Mouse (Mus musculus) neural tube, embryonic 13.5 days (tissue): ENCODE measurements around the gene Aqp1. TPM values are rescaled to one million over a fixed set of nuclear protein-coding genes. Genes with fewer than 3 reads are reported as not detected.

Experiments
- ATAC-seq: fragments of 200-750 bp; cut with Nextera tagmentation; 2 replicates; pipeline ENCODE4 v1.8.0; 2017; ENCODE audit warnings: low read depth, mild to moderate bottlenecking, moderate TSS enrichment, moderate library complexity
- H3K27ac ChIP-seq: fragments of 300-500 bp; sonication (generic); replicated peaks from 2 replicates; pipeline ENCODE4 v1.5.1; 2015; ENCODE audit warnings: moderate library complexity, mild to moderate bottlenecking, inconsistent platforms
- H3K27me3 ChIP-seq: fragments of 300-500 bp; sonication (generic); 2 replicates; pipeline ENCODE4 v1.6.1; 2015; ENCODE audit warnings: mild to moderate bottlenecking, inconsistent platforms
- H3K36me3 ChIP-seq: fragments of 300-500 bp; sonication (generic); 2 replicates; pipeline ENCODE4 v1.6.1; 2015; ENCODE audit warnings: mild to moderate bottlenecking, inconsistent platforms
- H3K4me1 ChIP-seq: fragments of 300-500 bp; sonication (generic); replicated peaks from 2 replicates; pipeline ENCODE4 v1.6.1; 2015; ENCODE audit warnings: inconsistent platforms
- H3K4me2 ChIP-seq: fragments of 300-500 bp; sonication (generic); 2 replicates; pipeline ENCODE4 v1.6.1; 2015; ENCODE audit warnings: inconsistent platforms, mild to moderate bottlenecking, moderate library complexity
- H3K4me3 ChIP-seq: fragments of 300-500 bp; sonication (generic); 2 replicates; pipeline ENCODE4 v1.5.1; 2015; ENCODE audit warnings: mild to moderate bottlenecking, inconsistent platforms
- H3K9ac ChIP-seq: fragments of 300-500 bp; sonication (generic); 2 replicates; pipeline ENCODE4 v1.6.1; 2015; ENCODE audit warnings: moderate library complexity, mild to moderate bottlenecking, inconsistent platforms
- H3K9me3 ChIP-seq: fragments of 300-500 bp; sonication (generic); 2 replicates; pipeline ENCODE4 v1.6.1; 2016; ENCODE audit warnings: inconsistent platforms
- WGBS: fragments of 180-500 bp; shearing (Covaris S2); methylation state at CpG from one replicate; pipeline ENCODE4 v1.1.7; 2015; 5-methylcytosine and 5-hydroxymethylcytosine counted together
- polyA plus RNA-seq: library from polyadenylated mRNA; unstranded; fragments of >200 nt; fragmentation: Nextera tagmentation; extraction: Ambion mirVana; gene quantifications from 2 replicates; pipeline ENCODE4 v1.2.1, GENCODE M21; 2015

Aqp1 gene
- 4.7 and 5.5 TPM in 2 replicates for polyA plus RNA-seq

GRCm38 (mm10) chr6:55335989-55336514 is at the start of gene Aqp1:
Gene Aqp1, plus strand, starts transcription at chr6:55336432.
- no peaks in the 10 kb centered on the region for H3K36me3 ChIP-seq
- no peak within 1 kb of the TSS for H3K4me3 ChIP-seq
- H3K27ac ChIP-seq = no peak within 1 kb of the TSS
- peak within 1 kb of the TSS; percentile 1; the same call in 1 of the 2 replicates for H3K4me2 ChIP-seq
- 27% methylated on average over 12 of the region's 12 CpGs for WGBS
- H3K27me3 ChIP-seq = no peaks in the 10 kb centered on the region
- no peaks in the 10 kb centered on the region for H3K9me3 ChIP-seq
- peaks cover 33% of the 10 kb centered on the region for H3K4me1 ChIP-seq
- H3K9ac ChIP-seq = no peak within 1 kb of the TSS
- ATAC-seq = peak; percentile 64

GRCm38 (mm10) chr6:55288007-55288602 is 48.1 kb upstream of the Aqp1 start:
- H3K27ac ChIP-seq = no peak overlapping the region
- H3K27me3 ChIP-seq = no peaks in the 10 kb centered on the region
- no peak overlapping the region for H3K4me2 ChIP-seq
- WGBS = 79% methylated on average over 5 of the region's 5 CpGs
- no peak overlapping the region for H3K4me3 ChIP-seq
- H3K9me3 ChIP-seq = 0 out of 2 replicates have a peak, but pooled peaks cover 3% of the 10 kb centered on the region
- ATAC-seq = no peak
- H3K9ac ChIP-seq = no peak overlapping the region
- peaks cover 4% of the 10 kb centered on the region; the same call in 1 of the 2 replicates for H3K36me3 ChIP-seq
- H3K4me1 ChIP-seq = no peaks in the 10 kb centered on the region

GRCm38 (mm10) chr6:55294549-55295131 is 41.6 kb upstream of the Aqp1 start:
- Histone ChIP-seq H3K27ac (no peak overlapping the region), H3K4me3 (no peak overlapping the region), H3K9ac (no peak overlapping the region), H3K4me1 (peaks cover 8% of the 10 kb centered on the region), H3K9me3 (no peaks in the 10 kb centered on the region), H3K27me3 (no peaks in the 10 kb centered on the region), H3K4me2 (no peak overlapping the region), H3K36me3 (peaks cover 11% of the 10 kb centered on the region)
- 37% methylated on average over 19 of the region's 19 CpGs for WGBS
- peak; percentile 32 for ATAC-seq

GRCm38 (mm10) chr6:55295325-55295724 is 40.9 kb upstream of the Aqp1 start:
- H3K27ac ChIP-seq = no peak overlapping the region
- peaks cover 11% of the 10 kb centered on the region for H3K36me3 ChIP-seq
- no peak overlapping the region for H3K4me3 ChIP-seq
- no peak for ATAC-seq
- H3K4me2 ChIP-seq = no peak overlapping the region
- no peaks in the 10 kb centered on the region for H3K9me3 ChIP-seq
- WGBS = 83% methylated on average over 1 of the region's 1 CpGs
- H3K27me3 ChIP-seq = no peaks in the 10 kb centered on the region
- H3K9ac ChIP-seq = no peak overlapping the region
- peaks cover 8% of the 10 kb centered on the region for H3K4me1 ChIP-seq

GRCm38 (mm10) chr6:55299482-55299881 is 36.8 kb upstream of the Aqp1 start:
- H3K9ac ChIP-seq = no peak overlapping the region
- no peaks in the 10 kb centered on the region for H3K9me3 ChIP-seq
- peaks cover 11% of the 10 kb centered on the region for H3K36me3 ChIP-seq
- no peak for ATAC-seq
- no peak overlapping the region for H3K27ac ChIP-seq
- H3K4me2 ChIP-seq = no peak overlapping the region
- H3K4me1 ChIP-seq = peaks cover 5% of the 10 kb centered on the region
- H3K4me3 ChIP-seq = no peak overlapping the region
- H3K27me3 ChIP-seq = no peaks in the 10 kb centered on the region
- WGBS = 86% methylated on average over 8 of the region's 8 CpGs

- Histone ChIP-seq H3K27ac (no peak overlapping the region), H3K4me1 (peaks cover under 1% of the 10 kb centered on the region), H3K4me2 (no peak overlapping the region), H3K9me3 (no peaks in the 10 kb centered on the region), H3K36me3 (peaks cover 11% of the 10 kb centered on the region), H3K27me3 (no peaks in the 10 kb centered on the region), H3K4me3 (no peak overlapping the region), H3K9ac (no peak overlapping the region)
- no peak for ATAC-seq
- WGBS = 94% methylated on average over 2 of the region's 2 CpGs
Measured at GRCm38 (mm10) chr6:55299917-55300316, 36.3 kb upstream of the Aqp1 start.

GRCm38 (mm10) chr6:55300704-55301103 is 35.5 kb upstream of the Aqp1 start:
- Histone ChIP-seq H3K36me3 (peaks cover 11% of the 10 kb centered on the region), H3K4me1 (no peaks in the 10 kb centered on the region), H3K9ac (no peak overlapping the region), H3K4me3 (no peak overlapping the region), H3K9me3 (no peaks in the 10 kb centered on the region), H3K27me3 (no peaks in the 10 kb centered on the region), H3K27ac (no peak overlapping the region), H3K4me2 (no peak overlapping the region)
- no peak for ATAC-seq
- 93% methylated on average over 11 of the region's 11 CpGs for WGBS

- Histone ChIP-seq H3K27ac (no peak overlapping the region), H3K9ac (no peak overlapping the region), H3K27me3 (no peaks in the 10 kb centered on the region), H3K4me3 (no peak overlapping the region), H3K4me1 (no peaks in the 10 kb centered on the region; the same call in 1 of the 2 replicates), H3K4me2 (no peak overlapping the region), H3K9me3 (no peaks in the 10 kb centered on the region), H3K36me3 (no peaks in the 10 kb centered on the region)
- ATAC-seq = no peak
- WGBS = 61% methylated on average over 2 of the region's 2 CpGs
Measured at GRCm38 (mm10) chr6:55310179-55310578, 26.1 kb upstream of the Aqp1 start.

- no peak overlapping the region for H3K27ac ChIP-seq
- WGBS = 59% methylated on average over 5 of the region's 5 CpGs
- no peak overlapping the region for H3K4me3 ChIP-seq
- no peak for ATAC-seq
- H3K4me1 ChIP-seq = no peaks in the 10 kb centered on the region
- no peaks in the 10 kb centered on the region for H3K9me3 ChIP-seq
- no peaks in the 10 kb centered on the region for H3K36me3 ChIP-seq
- no peaks in the 10 kb centered on the region for H3K27me3 ChIP-seq
- no peak overlapping the region for H3K4me2 ChIP-seq
- H3K9ac ChIP-seq = no peak overlapping the region
Measured at GRCm38 (mm10) chr6:55311962-55312361, 24.3 kb upstream of the Aqp1 start.

GRCm38 (mm10) chr6:55313893-55314292 is 22.3 kb upstream of the Aqp1 start:
- 86% methylated on average over 4 of the region's 4 CpGs for WGBS
- Histone ChIP-seq H3K9ac (no peak overlapping the region), H3K27ac (no peak overlapping the region), H3K4me3 (no peak overlapping the region), H3K9me3 (no peaks in the 10 kb centered on the region), H3K36me3 (no peaks in the 10 kb centered on the region), H3K4me2 (no peak overlapping the region), H3K27me3 (no peaks in the 10 kb centered on the region), H3K4me1 (no peaks in the 10 kb centered on the region)
- no peak for ATAC-seq

- no peak for ATAC-seq
- Histone ChIP-seq H3K9ac (no peak overlapping the region), H3K4me3 (no peak overlapping the region), H3K4me2 (no peak overlapping the region), H3K27ac (no peak overlapping the region), H3K9me3 (no peaks in the 10 kb centered on the region), H3K36me3 (no peaks in the 10 kb centered on the region), H3K27me3 (no peaks in the 10 kb centered on the region), H3K4me1 (no peaks in the 10 kb centered on the region)
- WGBS = 90% methylated on average over 8 of the region's 8 CpGs
Measured at GRCm38 (mm10) chr6:55314628-55315027, 21.6 kb upstream of the Aqp1 start.

GRCm38 (mm10) chr6:55318597-55318996 is 17.6 kb upstream of the Aqp1 start:
- Histone ChIP-seq H3K9me3 (no peaks in the 10 kb centered on the region), H3K4me1 (no peaks in the 10 kb centered on the region), H3K4me3 (no peak overlapping the region), H3K36me3 (no peaks in the 10 kb centered on the region), H3K27ac (no peak overlapping the region), H3K27me3 (no peaks in the 10 kb centered on the region), H3K4me2 (no peak overlapping the region), H3K9ac (no peak overlapping the region)
- WGBS = 98% methylated on average over 3 of the region's 3 CpGs
- ATAC-seq = no peak
